Mouse (Mus musculus) embryonic fibroblast, embryonic 13.5 days (primary cell): ENCODE measurements at regions not wholly inside any gene's neighbourhood (a gene's known extent, or its start where the extent isn't known, plus 50 kb on each side); places are given as distances from the start of the nearest gene placed in this dataset.

Experiments used
- CTCF ChIP-seq: IDR thresholded peaks from 2 replicates; pipeline ENCODE4 v1.5.1; 2011; ENCODE audit warnings: mild to moderate bottlenecking, control low read depth, low read length, moderate library complexity, borderline replicate concordance; ENCODE audit not compliant: insufficient read depth
- POLR2A ChIP-seq: IDR thresholded peaks from 2 replicates; pipeline ENCODE4 v1.6.1; 2011; ENCODE audit warnings: low read depth, mild to moderate bottlenecking, control low read depth, low read length, moderate library complexity

- TF ChIP-seq POLR2A (no peak), CTCF (no peak)
These were observed 616.0 kb downstream of the Ryr2 start for GRCm38 (mm10) chr13:11490766-11491165.
